Mouse (Mus musculus) stomach, postnatal 0 days (tissue): Measurements from ENCODE around the gene Zfp62. TPM values are rescaled to one million over a fixed set of nuclear protein-coding genes. Genes with fewer than 3 reads are reported as not detected.
"Not testable (repeated sequence)": the region's sequence is repeated elsewhere in the genome, so short reads cannot be mapped to it uniquely, and the experiment has no call there.

ENCODE experiments used
- ATAC-seq: fragments of 200-750 bp; cut with Nextera tagmentation; 2 replicates; pipeline ENCODE4 v1.8.0; 2017; ENCODE audit not compliant: low FRiP score, low TSS enrichment
- DNase-seq: peaks from one replicate; pipeline ENCODE4 v3.0.0-alpha.2; 2016; ENCODE audit warnings: low spot score
- H3K27ac ChIP-seq: fragments of 300-500 bp; sonication (generic); replicated peaks from 2 replicates; pipeline ENCODE4 v1.5.1; 2014; ENCODE audit warnings: mild to moderate bottlenecking, control low read depth
- H3K27me3 ChIP-seq: fragments of 300-500 bp; sonication (generic); 2 replicates; pipeline ENCODE4 v1.6.1; 2014; ENCODE audit warnings: low read length; ENCODE audit not compliant: control insufficient read depth, insufficient read depth
- H3K36me3 ChIP-seq: fragments of 300-500 bp; sonication (generic); 2 replicates; pipeline ENCODE4 v1.6.1; 2014; ENCODE audit warnings: low read length, mixed read lengths; ENCODE audit not compliant: control insufficient read depth, insufficient read depth
- H3K4me1 ChIP-seq: fragments of 300-500 bp; sonication (generic); replicated peaks from 2 replicates; pipeline ENCODE4 v1.6.1; 2014; ENCODE audit warnings: antibody characterized with exemption; ENCODE audit not compliant: control insufficient read depth, insufficient read depth
- H3K4me2 ChIP-seq: fragments of 300-500 bp; sonication (generic); replicated peaks from 2 replicates; pipeline ENCODE4 v1.6.1; 2014; ENCODE audit warnings: low read depth, mild to moderate bottlenecking, control low read depth, moderate library complexity
- H3K4me3 ChIP-seq: fragments of 300-500 bp; sonication (generic); 2 replicates; pipeline ENCODE4 v1.5.1; 2014; ENCODE audit warnings: low read depth, low read length, control low read depth
- H3K9ac ChIP-seq: fragments of 300-500 bp; sonication (generic); 2 replicates; pipeline ENCODE4 v1.6.1; 2014; ENCODE audit warnings: mild to moderate bottlenecking, low read length, control low read depth, mixed read lengths
- H3K9me3 ChIP-seq: fragments of 300-500 bp; sonication (generic); 2 replicates; pipeline ENCODE4 v1.6.1; 2016; ENCODE audit warnings: low read length; ENCODE audit not compliant: control insufficient read depth
- CTCF ChIP-seq: IDR thresholded peaks from 2 replicates; pipeline ENCODE4 v1.5.1; 2016; ENCODE audit warnings: antibody characterized with exemption, low read depth, mild to moderate bottlenecking, moderate library complexity
- EP300 ChIP-seq: optimal IDR thresholded peaks from 2 replicates; pipeline ENCODE3; 2016; ENCODE audit warnings: antibody characterized with exemption
- WGBS: fragments of 180-500 bp; shearing (Covaris S2); extraction: QIAGEN DNeasy Blood & Tissue Kit; methylation state at CpG from one replicate; pipeline ENCODE4 v1.1.7; 2014; 5-methylcytosine and 5-hydroxymethylcytosine counted together
- polyA plus RNA-seq: library from polyadenylated mRNA; unstranded; fragments of >200 nt; fragmentation: Nextera tagmentation; extraction: Ambion mirVana; gene quantifications from 2 replicates; pipeline ENCODE4 v1.2.1, GENCODE M21; 2015

Zfp62 gene
- polyA plus RNA-seq, 1 experiment from 2014 or later, result 10.0 TPM

GRCm38 (mm10) chr11:49175345-49175744 lies 27.7 kb upstream of the Zfp62 start:
- Histone ChIP-seq H3K9me3 (no peaks in the 10 kb centered on the region), H3K4me2 (no peak overlapping the region), H3K4me3 (no peak overlapping the region), H3K9ac (no peak overlapping the region), H3K27me3 (no peaks in the 10 kb centered on the region), H3K27ac (no peak overlapping the region), H3K4me1 (no peaks in the 10 kb centered on the region), H3K36me3 (no peaks in the 10 kb centered on the region)
- no peak for DNase-seq
- WGBS, result 90% methylated on average over 8 of the region's 8 CpGs
- TF ChIP-seq EP300, result no peak
- no peak for TF ChIP-seq CTCF
- no peak for ATAC-seq

- H3K9me3 ChIP-seq, ATAC-seq, DNase-seq, H3K36me3 ChIP-seq, H3K9ac ChIP-seq, H3K27me3 ChIP-seq, H3K27ac ChIP-seq, H3K4me3 ChIP-seq, H3K4me2 ChIP-seq, H3K4me1 ChIP-seq: not testable (repeated sequence)
- WGBS, result 74% methylated on average over 4 of the region's 4 CpGs
Measured at GRCm38 (mm10) chr11:49176047-49176779, 26.9 kb upstream of the Zfp62 start.

- no peak for DNase-seq
- ATAC-seq, result no peak
- Histone ChIP-seq H3K4me1 (no peaks in the 10 kb centered on the region), H3K4me3 (no peak overlapping the region), H3K4me2 (no peak overlapping the region), H3K9ac (no peak overlapping the region), H3K27me3 (no peaks in the 10 kb centered on the region), H3K27ac (no peak overlapping the region), H3K36me3 (no peaks in the 10 kb centered on the region), H3K9me3 (no peaks in the 10 kb centered on the region)
- 62% methylated on average over 1 of the region's 1 CpGs for WGBS
- no peak for TF ChIP-seq EP300
- TF ChIP-seq CTCF, result no peak
Measured at GRCm38 (mm10) chr11:49183172-49183571, 19.9 kb upstream of the Zfp62 start.

GRCm38 (mm10) chr11:49186452-49186851 lies 16.6 kb upstream of the Zfp62 start:
- Histone ChIP-seq H3K4me1 (no peaks in the 10 kb centered on the region), H3K9me3 (no peaks in the 10 kb centered on the region), H3K27ac (no peak overlapping the region), H3K27me3 (no peaks in the 10 kb centered on the region), H3K9ac (no peak overlapping the region), H3K4me2 (no peak overlapping the region), H3K36me3 (no peaks in the 10 kb centered on the region), H3K4me3 (no peak overlapping the region)
- WGBS, result 76% methylated on average over 6 of the region's 6 CpGs
- ATAC-seq (no peak), DNase-seq (no peak)
- TF ChIP-seq EP300 (no peak), CTCF (peak; percentile 44)

- no peak within 1 kb of the TSS for H3K27ac ChIP-seq
- WGBS, result 66% methylated on average over 8 of the region's 8 CpGs
- no peak within 1 kb of the TSS for H3K4me3 ChIP-seq
- H3K9me3 ChIP-seq, result no peaks in the 10 kb centered on the region
- no peak within 1 kb of the TSS for H3K4me2 ChIP-seq
- H3K4me1 ChIP-seq, result no peaks in the 10 kb centered on the region
- no peak for TF ChIP-seq CTCF
- no peak for TF ChIP-seq EP300
- no peaks in the 10 kb centered on the region for H3K27me3 ChIP-seq
- ATAC-seq, result no peak
- no peak within 1 kb of the TSS for H3K9ac ChIP-seq
- H3K36me3 ChIP-seq, result no peaks in the 10 kb centered on the region
- DNase-seq, result no peak
Measured at GRCm38 (mm10) chr11:49186955-49187488, 16.1 kb upstream of the Zfp62 start, which contains the start of gene Btnl9. Btnl9 (minus strand) TSS chr11:49187159.

GRCm38 (mm10) chr11:49187701-49188100 lies 15.4 kb upstream of the Zfp62 start:
- 70% methylated on average over 10 of the region's 10 CpGs for WGBS
- Histone ChIP-seq H3K9me3 (no peaks in the 10 kb centered on the region), H3K4me1 (no peaks in the 10 kb centered on the region), H3K4me2 (no peak overlapping the region), H3K27ac (no peak overlapping the region), H3K27me3 (no peaks in the 10 kb centered on the region), H3K9ac (no peak overlapping the region), H3K4me3 (no peak overlapping the region), H3K36me3 (no peaks in the 10 kb centered on the region)
- DNase-seq (no peak), ATAC-seq (no peak)
- TF ChIP-seq CTCF (no peak), EP300 (no peak)
